Mouse (Mus musculus): ENCODE data around the gene Cntrl.

Gene Cntrl

GRCm38 (mm10) chr2:35109141-35109923, at the start of gene Cntrl:
Cntrl (plus strand) TSS chr2:35109492.
- peak; percentile 94 for DNase-seq

- no peak for DNase-seq
Observed at GRCm38 (mm10) chr2:35060256-35060655, 49.0 kb upstream of the Cntrl start.

GRCm38 (mm10) chr2:35060897-35061296, 48.4 kb upstream of the Cntrl start:
- DNase-seq = no peak

GRCm38 (mm10) chr2:35061338-35061737, 48.0 kb upstream of the Cntrl start, which contains the start of gene Hc:
Hc (minus strand) TSS chr2:35061438.
- no peak for DNase-seq

GRCm38 (mm10) chr2:35063333-35064030, 45.8 kb upstream of the Cntrl start:
- DNase-seq = no peak

- no peak for DNase-seq
Observed at GRCm38 (mm10) chr2:35066525-35067082, 42.7 kb upstream of the Cntrl start.

GRCm38 (mm10) chr2:35067117-35067516, 42.2 kb upstream of the Cntrl start:
- no peak for DNase-seq

GRCm38 (mm10) chr2:35069124-35069523, 40.2 kb upstream of the Cntrl start:
- DNase-seq = no peak

GRCm38 (mm10) chr2:35070275-35070674, 39.0 kb upstream of the Cntrl start:
- no peak for DNase-seq

GRCm38 (mm10) chr2:35072547-35072946, 36.7 kb upstream of the Cntrl start:
- DNase-seq = no peak

GRCm38 (mm10) chr2:35074328-35074727, 35.0 kb upstream of the Cntrl start:
- no peak for DNase-seq

- DNase-seq = no peak
Observed at GRCm38 (mm10) chr2:35079166-35079565, 30.1 kb upstream of the Cntrl start.

- DNase-seq = no peak
Observed at GRCm38 (mm10) chr2:35087418-35087817, 21.9 kb upstream of the Cntrl start.

GRCm38 (mm10) chr2:35100529-35100928, 8.8 kb upstream of the Cntrl start:
- no peak for DNase-seq

GRCm38 (mm10) chr2:35101443-35101842, 7.8 kb upstream of the Cntrl start, which contains the start of gene AI182371:
AI182371 (minus strand) TSS chr2:35101543.
- DNase-seq = no peak

- no peak for DNase-seq
Observed at GRCm38 (mm10) chr2:35102777-35103176, 6.5 kb upstream of the Cntrl start.

- DNase-seq = no peak
Observed at GRCm38 (mm10) chr2:35103558-35103957, 5.7 kb upstream of the Cntrl start.

GRCm38 (mm10) chr2:35104843-35105242, 4.4 kb upstream of the Cntrl start:
- DNase-seq = no peak

- DNase-seq = peak; percentile 16
Observed at GRCm38 (mm10) chr2:35107984-35108635, 1.2 kb upstream of the Cntrl start.

- DNase-seq = peak; percentile 49
Observed at GRCm38 (mm10) chr2:35108712-35109111, 580 bp upstream of the Cntrl start.

GRCm38 (mm10) chr2:35109924-35110304, 622 bp downstream of the Cntrl start:
- no peak for DNase-seq

GRCm38 (mm10) chr2:35110521-35110920, 1.2 kb downstream of the Cntrl start:
- DNase-seq = no peak

- no peak for DNase-seq
Observed at GRCm38 (mm10) chr2:35124716-35125115, 15.4 kb downstream of the Cntrl start.
